Mouse (Mus musculus) intestine, postnatal 0 days (tissue): ENCODE measurements around the gene Cux1. TPM values are rescaled to one million over a fixed set of nuclear protein-coding genes. Genes with fewer than 3 reads are reported as not detected.

ENCODE experiments used
- ATAC-seq: fragments of 200-750 bp; cut with Nextera tagmentation; 2 replicates; pipeline ENCODE4 v1.8.0; 2017; ENCODE audit warnings: mild to moderate bottlenecking, moderate TSS enrichment, moderate library complexity
- H3K27ac ChIP-seq: fragments of 300-500 bp; sonication (generic); 2 replicates; pipeline ENCODE4 v1.5.1; 2014; ENCODE audit warnings: mild to moderate bottlenecking, low read depth, low read length, moderate library complexity
- H3K27me3 ChIP-seq: fragments of 300-500 bp; sonication (generic); replicated peaks from 2 replicates; pipeline ENCODE4 v1.6.1; 2014; ENCODE audit warnings: low read length, mixed read lengths; ENCODE audit not compliant: control insufficient read depth, insufficient read depth
- H3K36me3 ChIP-seq: fragments of 300-500 bp; sonication (generic); 2 replicates; pipeline ENCODE4 v1.6.1; 2014; ENCODE audit warnings: mild to moderate bottlenecking, moderate library complexity; ENCODE audit not compliant: control insufficient read depth, insufficient read depth
- H3K4me1 ChIP-seq: fragments of 300-500 bp; sonication (generic); replicated peaks from 2 replicates; pipeline ENCODE4 v1.6.1; 2014; ENCODE audit warnings: antibody characterized with exemption, low read length, mixed read lengths; ENCODE audit not compliant: control insufficient read depth, insufficient read depth
- H3K4me2 ChIP-seq: fragments of 300-500 bp; sonication (generic); replicated peaks from 2 replicates; pipeline ENCODE4 v1.6.1; 2014; ENCODE audit warnings: low read depth, mild to moderate bottlenecking, moderate library complexity
- H3K4me3 ChIP-seq: fragments of 300-500 bp; sonication (generic); 2 replicates; pipeline ENCODE4 v1.5.1; 2014; ENCODE audit warnings: low read depth, low read length
- H3K9ac ChIP-seq: fragments of 300-500 bp; sonication (generic); 2 replicates; pipeline ENCODE4 v1.6.1; 2014; ENCODE audit warnings: mild to moderate bottlenecking, low read depth, low read length
- H3K9me3 ChIP-seq: fragments of 300-500 bp; sonication (generic); 2 replicates; pipeline ENCODE4 v1.6.1; 2016; ENCODE audit warnings: mixed run types; ENCODE audit not compliant: control insufficient read depth
- CTCF ChIP-seq: sonication (generic); IDR thresholded peaks from 2 replicates; pipeline ENCODE4 v1.5.1; 2016; ENCODE audit warnings: low read depth, mild to moderate bottlenecking, control low read depth, antibody characterized with exemption, moderate library complexity
- WGBS: fragments of 180-500 bp; shearing (Covaris S2); extraction: QIAGEN DNeasy Blood & Tissue Kit; methylation state at CpG from one replicate; pipeline ENCODE4 v1.1.7; 2014; 5-methylcytosine and 5-hydroxymethylcytosine counted together
- polyA plus RNA-seq: library from polyadenylated mRNA; unstranded; fragments of >200 nt; fragmentation: Nextera tagmentation; extraction: Ambion mirVana; gene quantifications from 2 replicates; pipeline ENCODE4 v1.2.1, GENCODE M21; 2015

Cux1 gene
- polyA plus RNA-seq, 1 experiment from 2014 or later: 29.4 TPM

GRCm38 (mm10) chr5:136583666-136584464 is 16.6 kb upstream of the Cux1 start:
- Histone ChIP-seq H3K4me2 (no peak overlapping the region), H3K27ac (no peak overlapping the region), H3K4me1 (peaks cover 2% of the 10 kb centered on the region; the same call in 1 of the 2 replicates), H3K4me3 (no peak overlapping the region), H3K9me3 (no peaks in the 10 kb centered on the region), H3K27me3 (peaks cover 4% of the 10 kb centered on the region; the same call in 1 of the 2 replicates), H3K9ac (no peak overlapping the region), H3K36me3 (no peaks in the 10 kb centered on the region)
- no peak for TF ChIP-seq CTCF
- WGBS: 62% methylated on average over 4 of the region's 4 CpGs
- ATAC-seq: peak; percentile 47; the same call in 1 of the 2 replicates

- Histone ChIP-seq H3K4me2 (no peak overlapping the region), H3K9ac (no peak overlapping the region), H3K9me3 (no peaks in the 10 kb centered on the region), H3K4me3 (no peak overlapping the region), H3K27ac (no peak overlapping the region), H3K36me3 (no peaks in the 10 kb centered on the region), H3K4me1 (peaks cover 2% of the 10 kb centered on the region; the same call in 1 of the 2 replicates), H3K27me3 (peaks cover 4% of the 10 kb centered on the region; the same call in 1 of the 2 replicates)
- peak; percentile 27 for TF ChIP-seq CTCF
- ATAC-seq: no peak
- 85% methylated on average over 2 of the region's 2 CpGs for WGBS
Observed at GRCm38 (mm10) chr5:136583256-136583655, 16.0 kb upstream of the Cux1 start.

- H3K36me3 ChIP-seq: no peaks in the 10 kb centered on the region
- H3K4me2 ChIP-seq: peak overlapping the region; percentile 17; the same call in 1 of the 2 replicates
- no peak overlapping the region for H3K9ac ChIP-seq
- H3K4me1 ChIP-seq: peaks cover 2% of the 10 kb centered on the region; the same call in 1 of the 2 replicates
- no peaks in the 10 kb centered on the region for H3K9me3 ChIP-seq
- peaks cover 4% of the 10 kb centered on the region; the same call in 1 of the 2 replicates for H3K27me3 ChIP-seq
- 8% methylated on average over 12 of the region's 12 CpGs for WGBS
- no peak for ATAC-seq
- H3K4me3 ChIP-seq: no peak overlapping the region
- H3K27ac ChIP-seq: no peak overlapping the region
- TF ChIP-seq CTCF: no peak
Observed at GRCm38 (mm10) chr5:136582201-136582600, 14.9 kb upstream of the Cux1 start.

GRCm38 (mm10) chr5:136581625-136582024 is 14.3 kb upstream of the Cux1 start:
- ATAC-seq: no peak
- no peaks in the 10 kb centered on the region for H3K9me3 ChIP-seq
- H3K36me3 ChIP-seq: no peaks in the 10 kb centered on the region
- H3K27ac ChIP-seq: no peak overlapping the region
- peak overlapping the region; percentile 48 for H3K4me2 ChIP-seq
- peaks cover 2% of the 10 kb centered on the region; the same call in 1 of the 2 replicates for H3K4me1 ChIP-seq
- no peak for TF ChIP-seq CTCF
- peak overlapping the region; percentile 16; the same call in 1 of the 2 replicates for H3K4me3 ChIP-seq
- H3K9ac ChIP-seq: no peak overlapping the region
- WGBS: 3% methylated on average over 13 of the region's 13 CpGs
- H3K27me3 ChIP-seq: peaks cover 4% of the 10 kb centered on the region; the same call in 1 of the 2 replicates

GRCm38 (mm10) chr5:136581166-136581565 is 13.9 kb upstream of the Cux1 start:
- ATAC-seq: no peak
- peak overlapping the region; percentile 48 for H3K4me2 ChIP-seq
- peaks cover 4% of the 10 kb centered on the region; the same call in 1 of the 2 replicates for H3K27me3 ChIP-seq
- H3K9ac ChIP-seq: no peak overlapping the region
- peaks cover 2% of the 10 kb centered on the region; the same call in 1 of the 2 replicates for H3K4me1 ChIP-seq
- peak; percentile 76 for TF ChIP-seq CTCF
- no peaks in the 10 kb centered on the region for H3K9me3 ChIP-seq
- WGBS: 18% methylated on average over 9 of the region's 9 CpGs
- H3K36me3 ChIP-seq: no peaks in the 10 kb centered on the region
- H3K4me3 ChIP-seq: peak overlapping the region; percentile 16; the same call in 1 of the 2 replicates
- no peak overlapping the region for H3K27ac ChIP-seq

GRCm38 (mm10) chr5:136578201-136578600 is 10.9 kb upstream of the Cux1 start:
- H3K4me3 ChIP-seq: no peak overlapping the region
- no peaks in the 10 kb centered on the region for H3K36me3 ChIP-seq
- 52% methylated on average over 10 of the region's 10 CpGs for WGBS
- no peak for ATAC-seq
- H3K4me2 ChIP-seq: no peak overlapping the region
- no peak for TF ChIP-seq CTCF
- no peaks in the 10 kb centered on the region for H3K9me3 ChIP-seq
- H3K27me3 ChIP-seq: peaks cover 4% of the 10 kb centered on the region; the same call in 1 of the 2 replicates
- no peak overlapping the region for H3K9ac ChIP-seq
- H3K4me1 ChIP-seq: 0 out of 2 replicates have a peak, but pooled peaks cover 2% of the 10 kb centered on the region
- H3K27ac ChIP-seq: no peak overlapping the region
